ENCODE assay signal across 8 mouse cellular contexts in the genomic region with DNA sequence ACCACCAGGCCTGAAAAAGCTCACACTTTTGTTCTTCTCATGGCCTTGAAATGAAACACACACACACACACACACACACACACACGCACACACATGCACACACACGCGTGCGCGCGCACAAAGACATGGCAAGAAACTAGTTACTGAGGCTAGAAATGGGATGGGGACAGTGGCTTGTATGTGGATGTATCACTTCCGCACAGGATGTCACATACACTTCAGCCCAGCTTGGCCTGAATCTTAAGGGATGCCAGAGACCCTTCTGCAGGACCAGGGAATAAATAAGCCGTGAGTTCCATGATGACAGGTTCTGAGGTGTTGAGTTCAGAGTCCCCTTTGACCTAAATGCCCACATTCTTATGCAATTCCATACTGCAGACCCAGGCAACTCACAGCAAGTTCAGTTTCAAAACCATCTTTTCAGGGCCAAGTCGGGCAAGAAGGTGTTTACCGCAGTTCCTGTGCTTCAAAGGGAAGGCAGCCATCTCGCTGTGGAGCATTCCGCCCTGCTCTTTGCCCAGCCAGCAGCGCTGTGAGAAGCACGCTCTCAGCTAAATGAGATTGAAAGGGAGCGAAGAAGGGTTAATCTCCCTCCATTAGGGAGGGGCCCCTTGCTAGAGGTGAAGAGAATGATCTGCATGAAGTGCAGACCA. TPM values are rescaled to one million over a fixed set of nuclear protein-coding genes. Genes with fewer than 3 reads are reported as not detected.
A peak's percentile ranks its signal among the peaks of the same experiment; 100 is the strongest.
DNase-seq lines count a peak whose midpoint lies in the region; ATAC-seq and TF ChIP-seq lines count a peak whose summit lies in the region.

No protein-coding gene starts in this region.

- ATAC-seq in hindbrain, embryonic 13.5 days (ENCODE audit: low FRiP score) = 0 out of 2 replicates have a peak, but pooled peaks have one; percentile 39
- ATAC-seq in hindbrain, embryonic 11.5 days (ENCODE audit: low FRiP score) = no peak
- ATAC-seq in heart, embryonic 15.5 days (replicated peaks; ENCODE audit: insufficient number of reproducible peaks, insufficient read depth, low FRiP score, low read depth) = 0 out of 2 replicates have a peak, but pooled peaks have one; percentile 27
- ATAC-seq in midbrain, embryonic 14.5 days (ENCODE audit: low FRiP score, low TSS enrichment) = no peak
- no peak for ATAC-seq in kidney, embryonic 16.5 days (ENCODE audit: low FRiP score, low TSS enrichment)

- no peaks in the 10 kb centered on the region for H3K36me3 ChIP-seq in hindbrain, embryonic 13.5 days
- no peaks in the 10 kb centered on the region for H3K36me3 ChIP-seq in hindbrain, embryonic 11.5 days (ENCODE audit: control insufficient read depth, insufficient read depth, low read length)
- H3K36me3 ChIP-seq in E14TG2a.4 (ENCODE audit: insufficient read depth, low read length) = 0 out of 2 replicates have a peak, but pooled peaks cover 5% of the 10 kb centered on the region
- H3K36me3 ChIP-seq in heart, embryonic 15.5 days = no peaks in the 10 kb centered on the region
- H3K36me3 ChIP-seq in midbrain, embryonic 14.5 days (ENCODE audit: control insufficient read depth, insufficient read depth, low read length) = no peaks in the 10 kb centered on the region
- H3K36me3 ChIP-seq in kidney, embryonic 16.5 days (ENCODE audit: insufficient read depth, low read length) = no peaks in the 10 kb centered on the region

- no peak overlapping the region for H3K4me2 ChIP-seq in hindbrain, embryonic 13.5 days
- H3K4me2 ChIP-seq in hindbrain, embryonic 11.5 days (replicated peaks; ENCODE audit: low read depth, low read length) = no peak overlapping the region
- H3K4me2 ChIP-seq in heart, embryonic 15.5 days = peak overlapping the region; percentile 49
- peak overlapping the region; percentile 16; the same call in 1 of the 2 replicates for H3K4me2 ChIP-seq in midbrain, embryonic 14.5 days (ENCODE audit: low read length)
- H3K4me2 ChIP-seq in kidney, embryonic 16.5 days (replicated peaks; ENCODE audit: low read depth, low read length) = no peak overlapping the region

- no peak for DNase-seq in hindbrain, embryonic 11.5 days (ENCODE audit: low spot score)
- DNase-seq in midbrain, embryonic 14.5 days = peak; percentile 47
- no peak for DNase-seq in spleen, postnatal 14 days (ENCODE audit: low spot score in 2 of 2)
- DNase-seq in thymus, postnatal 0 days (ENCODE audit: low spot score) = no peak

- no peaks in the 10 kb centered on the region for H3K9me3 ChIP-seq in hindbrain, embryonic 13.5 days
- H3K9me3 ChIP-seq in hindbrain, embryonic 11.5 days (ENCODE audit: control insufficient read depth, low read length) = no peaks in the 10 kb centered on the region
- H3K9me3 ChIP-seq in E14TG2a.4 (ENCODE audit: low read length) = no peaks in the 10 kb centered on the region
- no peaks in the 10 kb centered on the region; the same call in 1 of the 2 replicates for H3K9me3 ChIP-seq in heart, embryonic 15.5 days (replicated peaks)
- no peaks in the 10 kb centered on the region for H3K9me3 ChIP-seq in midbrain, embryonic 14.5 days (ENCODE audit: control insufficient read depth, low read length)
- no peaks in the 10 kb centered on the region for H3K9me3 ChIP-seq in kidney, embryonic 16.5 days (ENCODE audit: low read length)

- no peak for TF ChIP-seq CTCF in E14TG2a.4 (conservative IDR thresholded peaks at IDR 0.05; ENCODE audit: low read length)

- 77% methylated on average over 15 of the region's 15 CpGs for WGBS in hindbrain, embryonic 13.5 days
- 77% methylated on average over 15 of the region's 15 CpGs for WGBS in hindbrain, embryonic 11.5 days
- WGBS in heart, embryonic 15.5 days = 59% methylated on average over 15 of the region's 15 CpGs
- 57% methylated on average over 15 of the region's 15 CpGs for WGBS in midbrain, embryonic 14.5 days
- WGBS in kidney, embryonic 16.5 days = 76% methylated on average over 15 of the region's 15 CpGs

- peak overlapping the region; percentile 6; the same call in 1 of the 2 replicates for H3K27ac ChIP-seq in hindbrain, embryonic 13.5 days
- no peak overlapping the region for H3K27ac ChIP-seq in hindbrain, embryonic 11.5 days (ENCODE audit: low read depth, low read length)
- peak overlapping the region; percentile 95 for H3K27ac ChIP-seq in heart, embryonic 15.5 days
- peak overlapping the region; percentile 32; the same call in 1 of the 2 replicates for H3K27ac ChIP-seq in midbrain, embryonic 14.5 days (replicated peaks; ENCODE audit: low read depth, low read length)
- H3K27ac ChIP-seq in kidney, embryonic 16.5 days (ENCODE audit: low read length) = no peak overlapping the region

- H3K9ac ChIP-seq in hindbrain, embryonic 13.5 days = no peak overlapping the region
- no peak overlapping the region for H3K9ac ChIP-seq in hindbrain, embryonic 11.5 days (ENCODE audit: low read depth, low read length)
- no peak overlapping the region for H3K9ac ChIP-seq in heart, embryonic 15.5 days
- no peak overlapping the region for H3K9ac ChIP-seq in midbrain, embryonic 14.5 days (replicated peaks; ENCODE audit: low read length)
- no peak overlapping the region for H3K9ac ChIP-seq in kidney, embryonic 16.5 days (replicated peaks; ENCODE audit: low read length)

- peaks cover 11% of the 10 kb centered on the region for H3K4me1 ChIP-seq in hindbrain, embryonic 13.5 days (replicated peaks)
- H3K4me1 ChIP-seq in hindbrain, embryonic 11.5 days (replicated peaks; ENCODE audit: control insufficient read depth, insufficient read depth, low read length) = 0 out of 2 replicates have a peak, but pooled peaks cover 1% of the 10 kb centered on the region
- H3K4me1 ChIP-seq in E14TG2a.4 (replicated peaks; ENCODE audit: low read depth, low read length) = peaks cover 29% of the 10 kb centered on the region
- peaks cover 29% of the 10 kb centered on the region for H3K4me1 ChIP-seq in heart, embryonic 15.5 days (replicated peaks)
- H3K4me1 ChIP-seq in midbrain, embryonic 14.5 days (ENCODE audit: control insufficient read depth, insufficient read depth, low read length) = peaks cover 13% of the 10 kb centered on the region
- no peaks in the 10 kb centered on the region for H3K4me1 ChIP-seq in kidney, embryonic 16.5 days (ENCODE audit: insufficient read depth, low read length)

- H3K4me3 ChIP-seq in hindbrain, embryonic 13.5 days = no peak overlapping the region
- H3K4me3 ChIP-seq in hindbrain, embryonic 11.5 days (ENCODE audit: low read depth, low read length) = no peak overlapping the region
- H3K4me3 ChIP-seq in E14TG2a.4 (replicated peaks; ENCODE audit: low read length) = peak overlapping the region; percentile 24; the same call in 1 of the 2 replicates
- H3K4me3 ChIP-seq in heart, embryonic 15.5 days = peak overlapping the region; percentile 20; the same call in 1 of the 2 replicates
- H3K4me3 ChIP-seq in midbrain, embryonic 14.5 days (replicated peaks; ENCODE audit: low read depth, low read length) = no peak overlapping the region
- no peak overlapping the region for H3K4me3 ChIP-seq in kidney, embryonic 16.5 days (ENCODE audit: low read length)

- H3K27me3 ChIP-seq in hindbrain, embryonic 13.5 days = no peaks in the 10 kb centered on the region
- H3K27me3 ChIP-seq in hindbrain, embryonic 11.5 days (ENCODE audit: control insufficient read depth, insufficient read depth, low read length) = no peaks in the 10 kb centered on the region
- H3K27me3 ChIP-seq in E14TG2a.4 (ENCODE audit: insufficient read depth, low read length) = peaks cover 4% of the 10 kb centered on the region; the same call in 1 of the 2 replicates
- H3K27me3 ChIP-seq in heart, embryonic 15.5 days = no peaks in the 10 kb centered on the region
- no peaks in the 10 kb centered on the region for H3K27me3 ChIP-seq in midbrain, embryonic 14.5 days (ENCODE audit: control insufficient read depth, insufficient read depth, low read length)
- no peaks in the 10 kb centered on the region for H3K27me3 ChIP-seq in kidney, embryonic 16.5 days (ENCODE audit: insufficient read depth, low read length)

RNA-seq across cellular contexts. Expression of gene Zbtb38, which starts 11.8 kb away (rescaled TPM):
- 42.2 and 44.0 TPM in 2 replicates for polyA plus RNA-seq in hindbrain, embryonic 13.5 days (2015; fragmentation: Nextera tagmentation; extraction: Ambion mirVana)
- 11.1 and 14.3 TPM in 2 replicates for polyA plus RNA-seq in hindbrain, embryonic 11.5 days (2014; fragmentation: Nextera tagmentation; extraction: Ambion mirVana)
- 28.7 and 29.8 TPM in 2 replicates for polyA plus RNA-seq in heart, embryonic 15.5 days (2015; fragmentation: Nextera tagmentation; extraction: Ambion mirVana)
- polyA plus RNA-seq in midbrain, embryonic 14.5 days (2014; fragmentation: Nextera tagmentation; extraction: Ambion mirVana) = 50.5 and 55.1 TPM in 2 replicates
- polyA plus RNA-seq in kidney, embryonic 16.5 days (2015; fragmentation: Nextera tagmentation; extraction: Ambion mirVana) = 22.1 and 24.8 TPM in 2 replicates
- polyA plus RNA-seq in thymus, postnatal 0 days (2015; fragmentation: Nextera tagmentation; extraction: Ambion mirVana) = 21.1 and 21.4 TPM in 2 replicates

Comparison
In these comparisons a context has a peak if more than half of its experiments do, and no peak if none do; other contexts are left out.
1. ATAC-seq: peak in hindbrain, embryonic 13.5 days (single experiment) and heart, embryonic 15.5 days (single experiment); none in hindbrain, embryonic 11.5 days (single experiment), midbrain, embryonic 14.5 days (single experiment) and kidney, embryonic 16.5 days (single experiment).
2. H3K27ac ChIP-seq: peak in hindbrain, embryonic 13.5 days (single experiment), heart, embryonic 15.5 days (single experiment) and midbrain, embryonic 14.5 days (single experiment); none in hindbrain, embryonic 11.5 days (single experiment) and kidney, embryonic 16.5 days (single experiment).
3. H3K4me2 ChIP-seq: peak in heart, embryonic 15.5 days (single experiment) and midbrain, embryonic 14.5 days (single experiment); none in hindbrain, embryonic 13.5 days (single experiment), hindbrain, embryonic 11.5 days (single experiment) and kidney, embryonic 16.5 days (single experiment).
4. H3K4me3 ChIP-seq: peak in E14TG2a.4 (single experiment) and heart, embryonic 15.5 days (single experiment); none in hindbrain, embryonic 13.5 days (single experiment), hindbrain, embryonic 11.5 days (single experiment), midbrain, embryonic 14.5 days (single experiment) and kidney, embryonic 16.5 days (single experiment).